Mouse (Mus musculus): ENCODE data around the gene Lap3.

Lap3 gene

GRCm38 (mm10) chr5:45496042-45496441, 2.9 kb downstream of the Lap3 start:
- DNase-seq (ENCODE audit: low spot score in 2 of 2): no peak

GRCm38 (mm10) chr5:45496479-45496878, 3.3 kb downstream of the Lap3 start:
- DNase-seq (ENCODE audit: low spot score in 2 of 2): no peak

- no peak for DNase-seq (ENCODE audit: low spot score in 2 of 2)
Observed at GRCm38 (mm10) chr5:45496930-45497550, 3.9 kb downstream of the Lap3 start.

GRCm38 (mm10) chr5:45497564-45497963, 4.4 kb downstream of the Lap3 start:
- DNase-seq (ENCODE audit: low spot score in 2 of 2): no peak

GRCm38 (mm10) chr5:45510071-45510470, 16.9 kb downstream of the Lap3 start:
- DNase-seq (ENCODE audit: low spot score in 2 of 2): no peak

- DNase-seq (ENCODE audit: low spot score in 2 of 2): no peak
Observed at GRCm38 (mm10) chr5:45512908-45513307, 19.7 kb downstream of the Lap3 start.

- DNase-seq (ENCODE audit: low spot score in 2 of 2): no peak
Observed at GRCm38 (mm10) chr5:45513511-45513910, 20.3 kb downstream of the Lap3 start.

- no peak for DNase-seq (ENCODE audit: low spot score in 2 of 2)
Observed at GRCm38 (mm10) chr5:45514599-45514998, 21.4 kb downstream of the Lap3 start.

GRCm38 (mm10) chr5:45515151-45515743, 22.1 kb downstream of the Lap3 start:
- DNase-seq (ENCODE audit: low spot score in 2 of 2): no peak

- peak; percentile 91 for DNase-seq (ENCODE audit: low spot score in 2 of 2)
Observed at GRCm38 (mm10) chr5:45519960-45520808, 27.0 kb downstream of the Lap3 start, which contains the start of gene Med28. Gene Med28, plus strand, starts transcription at chr5:45520229.

GRCm38 (mm10) chr5:45520809-45521110, 27.6 kb downstream of the Lap3 start:
- no peak for DNase-seq (ENCODE audit: low spot score in 2 of 2)

GRCm38 (mm10) chr5:45521601-45522000, 28.4 kb downstream of the Lap3 start:
- DNase-seq (ENCODE audit: low spot score in 2 of 2): no peak

GRCm38 (mm10) chr5:45525101-45525500, 31.9 kb downstream of the Lap3 start:
- DNase-seq (ENCODE audit: low spot score in 2 of 2): no peak

GRCm38 (mm10) chr5:45526338-45526737, 33.2 kb downstream of the Lap3 start:
- no peak for DNase-seq (ENCODE audit: low spot score in 2 of 2)

- no peak for DNase-seq (ENCODE audit: low spot score in 2 of 2)
Observed at GRCm38 (mm10) chr5:45529696-45530095, 36.5 kb downstream of the Lap3 start.

- peak; percentile 38 to 43 for DNase-seq (ENCODE audit: low spot score in 2 of 2)
Observed at GRCm38 (mm10) chr5:45534319-45535098, 41.3 kb downstream of the Lap3 start.

- DNase-seq (ENCODE audit: low spot score in 2 of 2): no peak
Observed at GRCm38 (mm10) chr5:45535177-45535576, 42.0 kb downstream of the Lap3 start.

GRCm38 (mm10) chr5:45539502-45539901, 46.3 kb downstream of the Lap3 start:
- DNase-seq (ENCODE audit: low spot score in 2 of 2): no peak

- DNase-seq (ENCODE audit: low spot score in 2 of 2): no peak
Observed at GRCm38 (mm10) chr5:45543374-45543773, 50.2 kb downstream of the Lap3 start.

GRCm38 (mm10) chr5:45549586-45549985, 56.4 kb downstream of the Lap3 start:
- no peak for DNase-seq (ENCODE audit: low spot score in 2 of 2)
